8 mouse cellular contexts compared by ENCODE assay signal in genomic region chr14:115040091-115040571, GRCm38 (mm10). TPM values are rescaled to one million over a fixed set of nuclear protein-coding genes. Genes with fewer than 3 reads are reported as not detected.
DNase-seq lines count a peak whose midpoint lies in the region; ATAC-seq and TF ChIP-seq lines count a peak whose summit lies in the region.

No protein-coding gene starts in this region.

- H3K9ac ChIP-seq in heart, embryonic 11.5 days (ENCODE audit: low read depth, low read length), result peak overlapping the region; percentile 98
- H3K9ac ChIP-seq in liver, embryonic 13.5 days, result peak overlapping the region; percentile 95

- no peaks in the 10 kb centered on the region for H3K9me3 ChIP-seq in heart, embryonic 11.5 days (replicated peaks; ENCODE audit: control insufficient read depth, low read length)
- no peaks in the 10 kb centered on the region for H3K9me3 ChIP-seq in liver, embryonic 13.5 days (replicated peaks)

- peaks cover 11% of the 10 kb centered on the region for H3K36me3 ChIP-seq in heart, embryonic 11.5 days (ENCODE audit: control insufficient read depth, insufficient read depth, low read length)
- H3K36me3 ChIP-seq in liver, embryonic 13.5 days, result peaks cover 20% of the 10 kb centered on the region
- peaks cover 2% of the 10 kb centered on the region for H3K36me3 ChIP-seq in small intestine, adult 2 months (ENCODE audit: control insufficient read depth, insufficient read depth, low read length)

- ATAC-seq in heart, embryonic 11.5 days (replicated peaks; ENCODE audit: insufficient number of reproducible peaks, low FRiP score, low TSS enrichment), result peak; percentile 40
- ATAC-seq in liver, embryonic 13.5 days (ENCODE audit: low read depth), result peak; percentile 55

- H3K27me3 ChIP-seq in heart, embryonic 11.5 days (ENCODE audit: control insufficient read depth, insufficient read depth, low read length), result no peaks in the 10 kb centered on the region
- H3K27me3 ChIP-seq in liver, embryonic 13.5 days, result 0 out of 2 replicates have a peak, but pooled peaks cover 2% of the 10 kb centered on the region
- H3K27me3 ChIP-seq in small intestine, adult 2 months (ENCODE audit: control insufficient read depth, insufficient read depth, low read length), result 0 out of 2 replicates have a peak, but pooled peaks cover 11% of the 10 kb centered on the region

- H3K4me2 ChIP-seq in heart, embryonic 11.5 days, result peak overlapping the region; percentile 95
- H3K4me2 ChIP-seq in liver, embryonic 13.5 days, result peak overlapping the region; percentile 94

- 3% methylated on average over 30 of the region's 30 CpGs for WGBS in heart, embryonic 11.5 days (ENCODE audit: insufficient replicate concordance)
- under 1% methylated on average over 30 of the region's 30 CpGs for WGBS in liver, embryonic 13.5 days (ENCODE audit: insufficient replicate concordance)
- under 1% methylated on average over 30 of the region's 30 CpGs for WGBS in small intestine, adult 2 months

- peak overlapping the region; percentile 92 for H3K4me3 ChIP-seq in heart, embryonic 11.5 days (ENCODE audit: low read depth, low read length)
- H3K4me3 ChIP-seq in bone marrow macrophage, adult 2 months (ENCODE audit: insufficient read depth, low read length), result peak overlapping the region; percentile 97
- peak overlapping the region; percentile 85 for H3K4me3 ChIP-seq in liver, embryonic 13.5 days (replicated peaks)
- H3K4me3 ChIP-seq in small intestine, adult 2 months (ENCODE audit: low read depth, low read length), result peak overlapping the region; percentile 97

- H3K27ac ChIP-seq in heart, embryonic 11.5 days (ENCODE audit: low read depth, low read length), result peak overlapping the region; percentile 96
- no peak overlapping the region for H3K27ac ChIP-seq in bone marrow macrophage, adult 2 months (ENCODE audit: insufficient read depth, low read depth, low read length)
- H3K27ac ChIP-seq in liver, embryonic 13.5 days, result peak overlapping the region; percentile 84
- no peak overlapping the region for H3K27ac ChIP-seq in small intestine, adult 2 months (ENCODE audit: insufficient read depth, low read depth, low read length)

- no peak for TF ChIP-seq POLR2A in bone marrow macrophage, adult 2 months (IDR thresholded peaks at IDR 0.05; ENCODE audit: borderline replicate concordance, low read depth, low read length)
- no peak for TF ChIP-seq POLR2A in small intestine, adult 2 months (IDR thresholded peaks at IDR 0.05; ENCODE audit: low read depth, low read length)

- TF ChIP-seq CTCF in bone marrow macrophage, adult 2 months (IDR thresholded peaks at IDR 0.05; ENCODE audit: low read depth, low read length), result no peak
- no peak for TF ChIP-seq CTCF in small intestine, adult 2 months (IDR thresholded peaks at IDR 0.05; ENCODE audit: extremely low read depth, insufficient read length, insufficient replicate concordance, low read depth, low read length)

- no peak for DNase-seq in heart, adult 9 months (ENCODE audit: low spot score in 2 of 2)
- DNase-seq in A20 (ENCODE audit: low read depth, low spot score), result peak; percentile 94
- DNase-seq in forelimb bud, embryonic 11.5 days (ENCODE audit: low read depth, low spot score), result peak; percentile 54
- DNase-seq in liver, embryonic 13.5 days, result peak; percentile 59
- no peak for DNase-seq in thymus, postnatal 25 days

- H3K4me1 ChIP-seq in heart, embryonic 11.5 days (ENCODE audit: control insufficient read depth, insufficient read depth, low read length), result peaks cover 8% of the 10 kb centered on the region; the same call in 1 of the 2 replicates
- H3K4me1 ChIP-seq in bone marrow macrophage, adult 2 months (ENCODE audit: control insufficient read depth, insufficient read depth, low read length), result peaks cover 11% of the 10 kb centered on the region
- peaks cover 29% of the 10 kb centered on the region for H3K4me1 ChIP-seq in liver, embryonic 13.5 days (replicated peaks)
- H3K4me1 ChIP-seq in small intestine, adult 2 months (ENCODE audit: control insufficient read depth, insufficient read depth, insufficient read length, low read length), result peaks cover 5% of the 10 kb centered on the region

RNA-seq across cellular contexts. Expression of gene Gpc5, which starts 51.9 kb away (rescaled TPM):
- 0.28 and 0.53 TPM in 2 replicates for polyA plus RNA-seq in heart, embryonic 11.5 days (2014; fragmentation: Nextera tagmentation; extraction: Ambion mirVana)
- not detected in 2 replicates for polyA plus RNA-seq in bone marrow macrophage, adult 2 months (2012; ENCODE audit: insufficient read depth, insufficient read length, missing spikeins)
- polyA plus RNA-seq in liver, embryonic 13.5 days (2015; fragmentation: Nextera tagmentation; extraction: Ambion mirVana), result 0.05 TPM in 1 of 2 replicates, not detected in the other
- not detected in 2 replicates for polyA plus RNA-seq in small intestine, adult 2 months (2012; rRNA removed)

Comparison
In these comparisons a context has a peak if more than half of its experiments do, and no peak if none do; other contexts are left out.
1. H3K27ac ChIP-seq: peak in heart, embryonic 11.5 days (single experiment) and liver, embryonic 13.5 days (single experiment); none in bone marrow macrophage, adult 2 months (single experiment) and small intestine, adult 2 months (single experiment).
2. DNase-seq: peak in A20 (single experiment), forelimb bud, embryonic 11.5 days (single experiment) and liver, embryonic 13.5 days (single experiment); none in heart, adult 9 months (0 of 2) and thymus, postnatal 25 days (single experiment).
3. Peak in every context shown above with its lines, with median percentiles within 50 percentile points of each other: H3K4me3 ChIP-seq.